Mouse (Mus musculus) MEL (cell line): ENCODE measurements around the gene Ccnyl1.

ENCODE experiments used
- CTCF ChIP-seq, 3 experiments: IDR thresholded peaks in 2 of 3; conservative IDR thresholded peaks in 1 of 3; 2 replicates each; pipeline ENCODE4 v1.5.1; 2011 to 2012; ENCODE audit warnings: low read length in 3 of 3, low read depth in 2 of 3, mild to moderate bottlenecking in 2 of 3, improper control_type of control experiment in 1 of 3, inconsistent platforms in 1 of 3, mixed read lengths in 1 of 3, moderate library complexity in 1 of 3; ENCODE audit not compliant: control insufficient read depth in 1 of 3, insufficient read depth in 1 of 3, poor library complexity in 1 of 3, severe bottlenecking in 1 of 3
- EP300 ChIP-seq, 2 experiments: IDR thresholded peaks; 2 replicates each; pipeline ENCODE4 v1.6.1; 2011; ENCODE audit warnings: improper control_type of control experiment in 2 of 2, low read length in 2 of 2, low read depth in 1 of 2, mild to moderate bottlenecking in 1 of 2
- MXI1 ChIP-seq: IDR thresholded peaks from 2 replicates; pipeline ENCODE4 v1.6.1; 2011; ENCODE audit warnings: mild to moderate bottlenecking, low read depth, low read length, improper control_type of control experiment
- NRF1 ChIP-seq: IDR thresholded peaks from 2 replicates; pipeline ENCODE4 v1.6.1; 2014; ENCODE audit warnings: low read depth, mild to moderate bottlenecking, inconsistent platforms, low read length, improper control_type of control experiment, moderate library complexity; ENCODE audit not compliant: poor library complexity, insufficient read depth, severe bottlenecking
- POLR2A ChIP-seq, 2 experiments: IDR thresholded peaks; 2 replicates each; pipeline ENCODE4 v1.6.1; 2011 to 2012; ENCODE audit warnings: low read length in 2 of 2, mild to moderate bottlenecking in 2 of 2, control low read depth in 1 of 2, improper control_type of control experiment in 1 of 2, low read depth in 1 of 2, moderate library complexity in 1 of 2; ENCODE audit not compliant: control insufficient read depth in 1 of 2, insufficient read depth in 1 of 2, poor library complexity in 1 of 2
- ZMIZ1 ChIP-seq: IDR thresholded peaks from 2 replicates; pipeline ENCODE4 v1.6.1; 2012; ENCODE audit warnings: low read depth, mild to moderate bottlenecking, inconsistent platforms, low read length, improper control_type of control experiment, moderate library complexity

DNA sequence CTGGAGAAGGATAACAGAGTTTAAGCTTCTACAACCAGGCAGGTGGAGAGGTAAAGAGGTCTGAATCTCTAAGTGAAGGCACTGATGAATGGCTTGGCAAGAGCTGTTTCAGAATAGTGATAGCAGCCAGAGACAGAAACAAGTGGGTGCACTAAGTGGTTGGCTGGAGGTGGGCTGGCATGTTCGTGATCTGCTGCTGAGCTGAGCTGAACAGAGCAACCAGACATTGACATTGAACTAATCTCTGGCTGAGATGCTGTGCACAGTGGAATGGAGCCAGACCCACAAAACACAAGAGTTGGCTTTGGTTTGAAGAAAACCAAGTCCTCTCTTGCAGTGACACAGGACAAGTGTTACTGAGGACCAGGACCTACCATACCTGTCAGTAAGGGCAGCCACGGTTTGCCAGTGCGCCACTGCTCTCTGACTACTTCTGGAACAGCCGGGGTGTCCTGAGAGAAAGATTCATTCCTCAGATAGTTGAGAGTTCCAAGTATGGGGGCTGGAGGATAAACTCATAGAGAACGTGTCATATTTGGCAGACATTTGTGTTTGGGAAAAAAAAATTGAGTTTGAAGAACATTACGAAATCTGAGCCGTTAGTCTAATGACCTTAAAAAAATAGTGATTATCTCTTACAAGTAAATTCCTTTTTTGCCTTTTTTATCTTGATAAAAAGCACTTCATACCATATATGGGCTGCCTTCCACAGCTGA lies 26.5 kb downstream of the Ccnyl1 start:
- no peak for TF ChIP-seq NRF1
- TF ChIP-seq ZMIZ1, result no peak
- TF ChIP-seq EP300 (IDR thresholded peaks at IDR 0.05; ENCODE audit: low read depth in 1 of 2, low read length in 2 of 2), result no peak
- no peak for TF ChIP-seq MXI1
- no peak for TF ChIP-seq POLR2A (IDR thresholded peaks at IDR 0.05; ENCODE audit: control insufficient read depth in 1 of 2, insufficient read depth in 1 of 2, low read depth in 1 of 2, low read length in 2 of 2, poor library complexity in 1 of 2)
- no peak for TF ChIP-seq CTCF (IDR thresholded peaks at IDR 0.05 in 2 of 3, conservative IDR thresholded peaks at IDR 0.05 in 1 of 3; ENCODE audit: control insufficient read depth in 1 of 3, insufficient read depth in 1 of 3, low read depth in 2 of 3, low read length in 3 of 3, poor library complexity in 1 of 3, severe bottlenecking in 1 of 3)
